Mouse (Mus musculus): ENCODE measurements around the gene Lrmda. TPM values are rescaled to one million over a fixed set of nuclear protein-coding genes. Genes with fewer than 3 reads are reported as not detected.
A peak's percentile ranks its signal among the peaks of the same experiment; 100 is the strongest.

Gene Lrmda
- polyA plus RNA-seq, 1 experiment from 2014 or later = 0.94 TPM

GRCm38 (mm10) chr14:23057228-23057976 is 1037.9 kb downstream of the Lrmda start:
- Histone ChIP-seq H3K9ac (ENCODE audit: low read length) (no peak overlapping the region), H3K4me2 (ENCODE audit: low read depth, low read length) (no peak overlapping the region), H3K4me1 (ENCODE audit: control insufficient read depth, insufficient read depth, low read length) (no peaks in the 10 kb centered on the region), H3K27ac (ENCODE audit: low read length) (no peak overlapping the region), H3K4me3 (replicated peaks; ENCODE audit: low read length) (no peak overlapping the region), H3K9me3 (replicated peaks; ENCODE audit: control insufficient read depth, low read length) (no peaks in the 10 kb centered on the region), H3K36me3 (ENCODE audit: control insufficient read depth, insufficient read depth, low read length) (no peaks in the 10 kb centered on the region), H3K27me3 (ENCODE audit: control insufficient read depth, insufficient read depth, low read length) (no peaks in the 10 kb centered on the region)
- WGBS = 47% methylated on average over 6 of the region's 6 CpGs
- ATAC-seq (ENCODE audit: insufficient read depth, low FRiP score) = no peak

GRCm38 (mm10) chr14:23057987-23058386 is 1038.5 kb downstream of the Lrmda start:
- H3K9me3 ChIP-seq (replicated peaks; ENCODE audit: control insufficient read depth, low read length) = no peaks in the 10 kb centered on the region
- H3K27me3 ChIP-seq (ENCODE audit: control insufficient read depth, insufficient read depth, low read length) = no peaks in the 10 kb centered on the region
- no peak overlapping the region for H3K9ac ChIP-seq (ENCODE audit: low read length)
- no peak overlapping the region for H3K4me2 ChIP-seq (ENCODE audit: low read depth, low read length)
- H3K36me3 ChIP-seq (ENCODE audit: control insufficient read depth, insufficient read depth, low read length) = no peaks in the 10 kb centered on the region
- no peak for ATAC-seq (ENCODE audit: insufficient read depth, low FRiP score)
- H3K27ac ChIP-seq (ENCODE audit: low read length) = no peak overlapping the region
- no peaks in the 10 kb centered on the region for H3K4me1 ChIP-seq (ENCODE audit: control insufficient read depth, insufficient read depth, low read length)
- WGBS = 76% methylated on average over 2 of the region's 2 CpGs
- no peak overlapping the region for H3K4me3 ChIP-seq (replicated peaks; ENCODE audit: low read length)

- Histone ChIP-seq H3K4me1 (ENCODE audit: control insufficient read depth, insufficient read depth, low read length) (no peaks in the 10 kb centered on the region), H3K4me2 (ENCODE audit: low read depth, low read length) (no peak overlapping the region), H3K9me3 (replicated peaks; ENCODE audit: control insufficient read depth, low read length) (no peaks in the 10 kb centered on the region), H3K27ac (ENCODE audit: low read length) (no peak overlapping the region), H3K9ac (ENCODE audit: low read length) (no peak overlapping the region), H3K27me3 (ENCODE audit: control insufficient read depth, insufficient read depth, low read length) (no peaks in the 10 kb centered on the region), H3K36me3 (ENCODE audit: control insufficient read depth, insufficient read depth, low read length) (no peaks in the 10 kb centered on the region), H3K4me3 (replicated peaks; ENCODE audit: low read length) (no peak overlapping the region)
- ATAC-seq (ENCODE audit: insufficient read depth, low FRiP score) = no peak
- WGBS = 64% methylated on average over 1 of the region's 1 CpGs
These were observed 1059.2 kb downstream of the Lrmda start for GRCm38 (mm10) chr14:23078719-23079118.

- no peak overlapping the region for H3K4me3 ChIP-seq (replicated peaks; ENCODE audit: low read length)
- no peaks in the 10 kb centered on the region for H3K27me3 ChIP-seq (ENCODE audit: control insufficient read depth, insufficient read depth, low read length)
- H3K4me1 ChIP-seq (ENCODE audit: control insufficient read depth, insufficient read depth, low read length) = no peaks in the 10 kb centered on the region
- H3K27ac ChIP-seq (ENCODE audit: low read length) = no peak overlapping the region
- ATAC-seq (ENCODE audit: insufficient read depth, low FRiP score) = no peak
- H3K9me3 ChIP-seq (replicated peaks; ENCODE audit: control insufficient read depth, low read length) = no peaks in the 10 kb centered on the region
- 27% methylated on average over 1 of the region's 1 CpGs for WGBS
- no peak overlapping the region for H3K9ac ChIP-seq (ENCODE audit: low read length)
- H3K36me3 ChIP-seq (ENCODE audit: control insufficient read depth, insufficient read depth, low read length) = no peaks in the 10 kb centered on the region
- no peak overlapping the region for H3K4me2 ChIP-seq (ENCODE audit: low read depth, low read length)
These were observed 1064.8 kb downstream of the Lrmda start for GRCm38 (mm10) chr14:23084241-23084773.

GRCm38 (mm10) chr14:23084797-23085196 is 1065.3 kb downstream of the Lrmda start:
- 0 out of 2 replicates have a peak, but pooled peaks have one; percentile 29 for ATAC-seq (ENCODE audit: insufficient read depth, low FRiP score)
- WGBS = 43% methylated on average over 1 of the region's 1 CpGs
- Histone ChIP-seq H3K9ac (ENCODE audit: low read length) (no peak overlapping the region), H3K4me3 (replicated peaks; ENCODE audit: low read length) (no peak overlapping the region), H3K27ac (ENCODE audit: low read length) (no peak overlapping the region), H3K9me3 (replicated peaks; ENCODE audit: control insufficient read depth, low read length) (no peaks in the 10 kb centered on the region), H3K4me2 (ENCODE audit: low read depth, low read length) (no peak overlapping the region), H3K36me3 (ENCODE audit: control insufficient read depth, insufficient read depth, low read length) (no peaks in the 10 kb centered on the region), H3K4me1 (ENCODE audit: control insufficient read depth, insufficient read depth, low read length) (no peaks in the 10 kb centered on the region), H3K27me3 (ENCODE audit: control insufficient read depth, insufficient read depth, low read length) (no peaks in the 10 kb centered on the region)

GRCm38 (mm10) chr14:23093306-23093705 is 1073.8 kb downstream of the Lrmda start:
- Histone ChIP-seq H3K27me3 (ENCODE audit: control insufficient read depth, insufficient read depth, low read length) (no peaks in the 10 kb centered on the region), H3K9me3 (replicated peaks; ENCODE audit: control insufficient read depth, low read length) (no peaks in the 10 kb centered on the region), H3K4me2 (ENCODE audit: low read depth, low read length) (no peak overlapping the region), H3K4me1 (ENCODE audit: control insufficient read depth, insufficient read depth, low read length) (no peaks in the 10 kb centered on the region), H3K27ac (ENCODE audit: low read length) (no peak overlapping the region), H3K4me3 (replicated peaks; ENCODE audit: low read length) (no peak overlapping the region), H3K9ac (ENCODE audit: low read length) (no peak overlapping the region), H3K36me3 (ENCODE audit: control insufficient read depth, insufficient read depth, low read length) (no peaks in the 10 kb centered on the region)
- WGBS = 78% methylated on average over 4 of the region's 4 CpGs
- no peak for ATAC-seq (ENCODE audit: insufficient read depth, low FRiP score)

- H3K4me2 ChIP-seq (ENCODE audit: low read depth, low read length) = no peak overlapping the region
- no peak overlapping the region for H3K4me3 ChIP-seq (replicated peaks; ENCODE audit: low read length)
- no peak for ATAC-seq (ENCODE audit: insufficient read depth, low FRiP score)
- H3K4me1 ChIP-seq (ENCODE audit: control insufficient read depth, insufficient read depth, low read length) = no peaks in the 10 kb centered on the region
- H3K36me3 ChIP-seq (ENCODE audit: control insufficient read depth, insufficient read depth, low read length) = no peaks in the 10 kb centered on the region
- no peak overlapping the region for H3K9ac ChIP-seq (ENCODE audit: low read length)
- no peak overlapping the region for H3K27ac ChIP-seq (ENCODE audit: low read length)
- no peaks in the 10 kb centered on the region for H3K9me3 ChIP-seq (replicated peaks; ENCODE audit: control insufficient read depth, low read length)
- H3K27me3 ChIP-seq (ENCODE audit: control insufficient read depth, insufficient read depth, low read length) = no peaks in the 10 kb centered on the region
- WGBS = 50% methylated on average over 5 of the region's 5 CpGs
These were observed 1075.1 kb downstream of the Lrmda start for GRCm38 (mm10) chr14:23094546-23095157.

- Histone ChIP-seq H3K4me3 (replicated peaks; ENCODE audit: low read length) (no peak overlapping the region), H3K36me3 (ENCODE audit: control insufficient read depth, insufficient read depth, low read length) (no peaks in the 10 kb centered on the region), H3K27me3 (ENCODE audit: control insufficient read depth, insufficient read depth, low read length) (no peaks in the 10 kb centered on the region), H3K4me1 (ENCODE audit: control insufficient read depth, insufficient read depth, low read length) (no peaks in the 10 kb centered on the region), H3K9ac (ENCODE audit: low read length) (no peak overlapping the region), H3K4me2 (ENCODE audit: low read depth, low read length) (no peak overlapping the region), H3K9me3 (replicated peaks; ENCODE audit: control insufficient read depth, low read length) (no peaks in the 10 kb centered on the region), H3K27ac (ENCODE audit: low read length) (no peak overlapping the region)
- no peak for ATAC-seq (ENCODE audit: insufficient read depth, low FRiP score)
- WGBS = 60% methylated on average over 10 of the region's 10 CpGs
These were observed 1075.9 kb downstream of the Lrmda start for GRCm38 (mm10) chr14:23095158-23096016.

- no peak overlapping the region for H3K4me2 ChIP-seq (ENCODE audit: low read depth, low read length)
- WGBS = 67% methylated on average over 3 of the region's 3 CpGs
- no peak overlapping the region for H3K4me3 ChIP-seq (replicated peaks; ENCODE audit: low read length)
- no peak overlapping the region for H3K27ac ChIP-seq (ENCODE audit: low read length)
- no peaks in the 10 kb centered on the region for H3K9me3 ChIP-seq (replicated peaks; ENCODE audit: control insufficient read depth, low read length)
- H3K36me3 ChIP-seq (ENCODE audit: control insufficient read depth, insufficient read depth, low read length) = no peaks in the 10 kb centered on the region
- ATAC-seq (ENCODE audit: insufficient read depth, low FRiP score) = no peak
- no peak overlapping the region for H3K9ac ChIP-seq (ENCODE audit: low read length)
- no peaks in the 10 kb centered on the region for H3K4me1 ChIP-seq (ENCODE audit: control insufficient read depth, insufficient read depth, low read length)
- H3K27me3 ChIP-seq (ENCODE audit: control insufficient read depth, insufficient read depth, low read length) = no peaks in the 10 kb centered on the region
These were observed 1076.5 kb downstream of the Lrmda start for GRCm38 (mm10) chr14:23096017-23096336.
